Mouse (Mus musculus): ENCODE results near the gene Olfr520. TPM values are rescaled to one million over a fixed set of nuclear protein-coding genes. Genes with fewer than 3 reads are reported as not detected.

Olfr520 gene
- total RNA-seq, 1 experiment: not detected

DNA sequence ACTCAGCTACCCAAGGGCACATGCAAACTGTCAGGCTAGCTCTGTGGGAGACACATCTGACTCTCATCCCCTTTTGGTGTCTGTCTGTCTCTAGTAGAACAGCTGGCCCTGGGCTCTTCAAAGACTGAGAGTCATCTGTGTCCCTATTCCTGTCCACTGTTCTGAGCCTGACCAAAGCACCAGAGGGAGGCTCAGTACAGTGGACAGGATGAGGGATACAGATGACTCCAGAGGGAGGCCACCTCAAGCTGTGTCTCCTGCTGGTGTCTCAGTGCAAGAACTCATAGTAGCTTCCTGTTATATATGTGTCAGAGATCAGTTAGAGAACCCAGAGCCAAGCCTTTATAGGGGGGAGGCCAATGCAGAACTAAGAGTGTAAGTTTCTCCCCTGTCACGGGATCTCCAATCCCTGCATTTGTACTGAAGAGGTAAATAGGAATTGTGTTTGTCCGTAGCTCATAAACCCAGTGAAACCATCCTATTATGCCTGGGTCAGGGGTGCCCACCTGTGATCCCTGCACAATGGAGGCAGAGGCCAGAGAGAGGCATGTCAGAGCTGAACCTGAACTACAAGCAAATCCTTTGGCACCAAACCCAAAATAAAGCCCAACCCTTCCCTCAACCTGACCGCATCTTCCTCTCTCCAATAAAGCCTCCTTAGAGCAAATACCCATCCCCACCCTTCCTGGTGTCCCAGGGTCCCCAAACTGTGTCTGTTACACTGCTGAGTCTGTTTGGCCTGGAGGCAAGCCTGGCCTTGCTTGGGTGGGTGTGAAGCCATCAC is 25.1 kb upstream of the Olfr520 start:
- in situ Hi-C loops (cut with MboI; ENCODE audit: low sequenced_read_pairs in 2 of 2, unreplicated experiment in 2 of 2): no loop called here

DNA sequence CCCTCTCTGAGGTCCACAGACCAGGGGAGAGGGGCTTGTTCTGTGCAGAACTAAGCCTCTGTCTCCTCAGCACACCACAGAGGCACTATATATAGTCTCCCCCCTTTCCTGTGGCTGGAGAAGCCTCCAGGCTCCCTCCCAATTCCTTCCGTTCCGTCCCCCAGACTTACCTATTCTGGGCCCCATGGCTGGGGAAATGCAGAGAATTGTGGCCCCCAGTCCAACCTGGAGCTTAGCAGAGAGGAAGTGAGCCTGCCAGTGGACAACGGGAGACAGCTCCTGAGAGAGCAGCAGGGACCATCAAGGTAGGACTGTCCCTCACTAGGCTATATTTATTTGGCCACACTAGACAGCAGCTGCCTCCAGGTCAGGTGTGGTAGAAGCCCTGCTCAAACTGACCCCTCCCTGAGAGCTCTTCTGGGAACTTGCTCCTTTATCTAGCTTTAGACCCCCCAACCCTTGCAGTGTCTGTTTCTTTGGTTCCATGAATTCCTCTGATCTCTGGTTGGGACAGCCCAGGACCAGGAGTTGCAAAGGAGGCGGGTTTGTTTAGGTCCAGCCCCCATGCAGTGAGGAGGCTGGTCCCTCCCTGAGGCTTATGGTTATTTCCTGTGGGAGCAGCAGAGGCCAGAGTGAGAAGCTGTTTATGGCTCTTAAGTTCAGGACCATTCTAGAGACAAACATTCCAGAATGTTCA is 23.6 kb upstream of the Olfr520 start:
- TF ChIP-seq ZNF384 (IDR thresholded peaks at IDR 0.05; ENCODE audit: low read depth, low read length): no peak
- TF ChIP-seq MAFK (IDR thresholded peaks at IDR 0.05; ENCODE audit: insufficient read depth, low read depth, low read length): no peak
- TF ChIP-seq HCFC1 (IDR thresholded peaks at IDR 0.05; ENCODE audit: borderline replicate concordance, insufficient read depth, low read length): no peak
- no peak for TF ChIP-seq ZC3H11A (IDR thresholded peaks at IDR 0.05; ENCODE audit: borderline replicate concordance, low read depth, low read length)
- TF ChIP-seq CHD2 (IDR thresholded peaks at IDR 0.05; ENCODE audit: low read depth, low read length): no peak
- H3K4me1 ChIP-seq (ENCODE audit: control insufficient read depth in 2 of 2, insufficient read depth in 2 of 2, low read length in 2 of 2, poor library complexity in 1 of 2): no peaks in the 10 kb centered on the region
- H3K9me3 ChIP-seq (ENCODE audit: control insufficient read depth, insufficient read depth, low read depth, low read length): no peaks in the 10 kb centered on the region
- H3K36me3 ChIP-seq (ENCODE audit: control insufficient read depth, insufficient read depth, low read length, poor library complexity, severe bottlenecking): no peaks in the 10 kb centered on the region
- H3K4me3 ChIP-seq (ENCODE audit: insufficient read depth in 1 of 2, low read depth in 1 of 2, low read length in 2 of 2, poor library complexity in 1 of 2, severe bottlenecking in 1 of 2): no peak overlapping the region
- DNase-seq (ENCODE audit: low read depth, low spot score): no peak
- H3K27ac ChIP-seq (ENCODE audit: insufficient read depth, low read depth, low read length, poor library complexity, severe bottlenecking): no peak overlapping the region
- in situ Hi-C loops (cut with MboI; ENCODE audit: low sequenced_read_pairs in 2 of 2, unreplicated experiment in 2 of 2): no loop called here
- H3K9ac ChIP-seq (ENCODE audit: insufficient read depth, low read depth, low read length, poor library complexity, severe bottlenecking): no peak overlapping the region

More for the DNA sequence above, 25.1 kb upstream of the Olfr520 start:
- Histone ChIP-seq H3K4me3 (ENCODE audit: insufficient read depth in 1 of 2, low read depth in 1 of 2, low read length in 2 of 2, poor library complexity in 1 of 2, severe bottlenecking in 1 of 2) (no peak overlapping the region), H3K27ac (ENCODE audit: insufficient read depth, low read depth, low read length, poor library complexity, severe bottlenecking) (no peak overlapping the region), H3K4me1 (ENCODE audit: control insufficient read depth in 2 of 2, insufficient read depth in 2 of 2, low read length in 2 of 2, poor library complexity in 1 of 2) (no peaks in the 10 kb centered on the region), H3K9me3 (ENCODE audit: control insufficient read depth, insufficient read depth, low read depth, low read length) (no peaks in the 10 kb centered on the region), H3K9ac (ENCODE audit: insufficient read depth, low read depth, low read length, poor library complexity, severe bottlenecking) (no peak overlapping the region), H3K36me3 (ENCODE audit: control insufficient read depth, insufficient read depth, low read length, poor library complexity, severe bottlenecking) (no peaks in the 10 kb centered on the region)
- TF ChIP-seq HCFC1 (IDR thresholded peaks at IDR 0.05; ENCODE audit: borderline replicate concordance, insufficient read depth, low read length) (no peak), MAFK (IDR thresholded peaks at IDR 0.05; ENCODE audit: insufficient read depth, low read depth, low read length) (no peak)
- DNase-seq (ENCODE audit: low read depth, low spot score): no peak

DNA sequence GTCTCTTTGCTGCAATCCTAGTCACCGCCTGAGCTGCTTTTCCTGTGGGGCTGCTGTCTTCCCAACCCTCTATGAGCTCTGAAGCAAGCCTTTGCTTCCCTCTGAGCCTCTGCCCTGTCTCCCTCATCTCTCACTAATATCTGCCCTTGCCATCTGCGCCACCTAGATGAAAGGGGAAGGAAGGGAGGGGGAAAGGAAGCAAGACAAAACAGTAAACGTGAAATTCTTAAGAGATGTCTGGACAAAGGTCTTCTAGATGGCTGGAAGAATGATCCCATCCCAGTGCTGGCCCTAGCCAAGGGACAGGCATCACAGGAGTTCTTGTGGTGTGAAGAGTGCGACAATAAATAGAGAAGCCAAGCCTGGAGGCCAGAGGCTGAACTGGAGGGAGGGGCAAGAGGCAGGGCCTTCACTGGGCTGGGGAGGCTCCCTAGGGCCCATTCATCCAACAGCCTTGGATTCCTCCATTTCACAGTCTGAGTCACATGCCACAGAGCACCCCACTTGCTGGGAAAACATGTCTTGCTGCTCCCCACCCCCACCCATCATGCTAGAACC is 23.0 kb upstream of the Olfr520 start:
- no peak for TF ChIP-seq ZNF384 (IDR thresholded peaks at IDR 0.05; ENCODE audit: low read depth, low read length)
- no peak for TF ChIP-seq HCFC1 (IDR thresholded peaks at IDR 0.05; ENCODE audit: borderline replicate concordance, insufficient read depth, low read length)
- Histone ChIP-seq H3K27ac (ENCODE audit: insufficient read depth, low read depth, low read length, poor library complexity, severe bottlenecking) (no peak overlapping the region), H3K4me3 (ENCODE audit: insufficient read depth in 1 of 2, low read depth in 1 of 2, low read length in 2 of 2, poor library complexity in 1 of 2, severe bottlenecking in 1 of 2) (no peak overlapping the region), H3K36me3 (ENCODE audit: control insufficient read depth, insufficient read depth, low read length, poor library complexity, severe bottlenecking) (no peaks in the 10 kb centered on the region), H3K4me1 (ENCODE audit: control insufficient read depth in 2 of 2, insufficient read depth in 2 of 2, low read length in 2 of 2, poor library complexity in 1 of 2) (no peaks in the 10 kb centered on the region), H3K9me3 (ENCODE audit: control insufficient read depth, insufficient read depth, low read depth, low read length) (no peaks in the 10 kb centered on the region), H3K9ac (ENCODE audit: insufficient read depth, low read depth, low read length, poor library complexity, severe bottlenecking) (no peak overlapping the region)
- in situ Hi-C loops (cut with MboI; ENCODE audit: low sequenced_read_pairs in 2 of 2, unreplicated experiment in 2 of 2): no loop called here
- DNase-seq (ENCODE audit: low read depth, low spot score): no peak

- Histone ChIP-seq H3K27ac (ENCODE audit: insufficient read depth, low read depth, low read length, poor library complexity, severe bottlenecking) (no peak overlapping the region), H3K36me3 (ENCODE audit: control insufficient read depth, insufficient read depth, low read length, poor library complexity, severe bottlenecking) (no peaks in the 10 kb centered on the region), H3K4me3 (ENCODE audit: insufficient read depth in 1 of 2, low read depth in 1 of 2, low read length in 2 of 2, poor library complexity in 1 of 2, severe bottlenecking in 1 of 2) (no peak overlapping the region), H3K9me3 (ENCODE audit: control insufficient read depth, insufficient read depth, low read depth, low read length) (no peaks in the 10 kb centered on the region), H3K4me1 (ENCODE audit: control insufficient read depth in 2 of 2, insufficient read depth in 2 of 2, low read length in 2 of 2, poor library complexity in 1 of 2) (no peaks in the 10 kb centered on the region), H3K9ac (ENCODE audit: insufficient read depth, low read depth, low read length, poor library complexity, severe bottlenecking) (no peak overlapping the region)
- TF ChIP-seq CHD2 (IDR thresholded peaks at IDR 0.05; ENCODE audit: low read depth, low read length) (no peak), HCFC1 (IDR thresholded peaks at IDR 0.05; ENCODE audit: borderline replicate concordance, insufficient read depth, low read length) (no peak), ZC3H11A (IDR thresholded peaks at IDR 0.05; ENCODE audit: borderline replicate concordance, low read depth, low read length) (no peak), MAFK (IDR thresholded peaks at IDR 0.05; ENCODE audit: insufficient read depth, low read depth, low read length) (no peak), ZNF384 (IDR thresholded peaks at IDR 0.05; ENCODE audit: low read depth, low read length) (no peak)
- in situ Hi-C loops (cut with MboI; ENCODE audit: low sequenced_read_pairs in 2 of 2, unreplicated experiment in 2 of 2): no loop called here
- DNase-seq (ENCODE audit: low read depth, low spot score): no peak
Observed at GRCm38 (mm10) chr7:99707671-99708070, 22.4 kb upstream of the Olfr520 start.
